Mouse (Mus musculus) limb, embryonic 10.5 days (tissue): Measurements from ENCODE around the gene Rdh8. TPM values are rescaled to one million over a fixed set of nuclear protein-coding genes. Genes with fewer than 3 reads are reported as not detected.
"Not testable (repeated sequence)": the region's sequence is repeated elsewhere in the genome, so short reads cannot be mapped to it uniquely, and the experiment has no call there.

ENCODE experiments used
- DNase-seq: peaks from one replicate; pipeline ENCODE4 v3.0.0-alpha.2; 2017; ENCODE audit warnings: low spot score
- H3K27ac ChIP-seq: fragments of 300-500 bp; sonication (generic); 2 replicates; pipeline ENCODE4 v1.5.1; 2016; ENCODE audit warnings: mild to moderate bottlenecking
- H3K27me3 ChIP-seq: fragments of 300-500 bp; sonication (generic); 2 replicates; pipeline ENCODE4 v1.6.1; 2016; ENCODE audit warnings: low read depth, mild to moderate bottlenecking; ENCODE audit not compliant: poor library complexity, severe bottlenecking
- H3K36me3 ChIP-seq: fragments of 300-500 bp; sonication (generic); 2 replicates; pipeline ENCODE4 v1.6.1; 2016; ENCODE audit warnings: mild to moderate bottlenecking, moderate library complexity
- H3K4me1 ChIP-seq: fragments of 300-500 bp; sonication (generic); 2 replicates; pipeline ENCODE4 v1.6.1; 2016
- H3K4me3 ChIP-seq: fragments of 300-500 bp; sonication (generic); 2 replicates; pipeline ENCODE4 v1.5.1; 2016; ENCODE audit warnings: mild to moderate bottlenecking, moderate library complexity
- H3K9me3 ChIP-seq: fragments of 300-500 bp; sonication (generic); replicated peaks from 2 replicates; pipeline ENCODE4 v1.6.1; 2016; ENCODE audit warnings: mild to moderate bottlenecking
- WGBS: fragments of 180-500 bp; shearing (Covaris S2); methylation state at CpG from one replicate; pipeline ENCODE4 v1.1.7; 2016; 5-methylcytosine and 5-hydroxymethylcytosine counted together
- polyA plus RNA-seq: library from polyadenylated mRNA; unstranded; fragments of >200 nt; fragmentation: Nextera tagmentation; extraction: Ambion mirVana; gene quantifications from 2 replicates; pipeline ENCODE4 v1.2.1, GENCODE M21; 2016

Rdh8 gene
- polyA plus RNA-seq, 1 experiment from 2014 or later = not detected

DNA sequence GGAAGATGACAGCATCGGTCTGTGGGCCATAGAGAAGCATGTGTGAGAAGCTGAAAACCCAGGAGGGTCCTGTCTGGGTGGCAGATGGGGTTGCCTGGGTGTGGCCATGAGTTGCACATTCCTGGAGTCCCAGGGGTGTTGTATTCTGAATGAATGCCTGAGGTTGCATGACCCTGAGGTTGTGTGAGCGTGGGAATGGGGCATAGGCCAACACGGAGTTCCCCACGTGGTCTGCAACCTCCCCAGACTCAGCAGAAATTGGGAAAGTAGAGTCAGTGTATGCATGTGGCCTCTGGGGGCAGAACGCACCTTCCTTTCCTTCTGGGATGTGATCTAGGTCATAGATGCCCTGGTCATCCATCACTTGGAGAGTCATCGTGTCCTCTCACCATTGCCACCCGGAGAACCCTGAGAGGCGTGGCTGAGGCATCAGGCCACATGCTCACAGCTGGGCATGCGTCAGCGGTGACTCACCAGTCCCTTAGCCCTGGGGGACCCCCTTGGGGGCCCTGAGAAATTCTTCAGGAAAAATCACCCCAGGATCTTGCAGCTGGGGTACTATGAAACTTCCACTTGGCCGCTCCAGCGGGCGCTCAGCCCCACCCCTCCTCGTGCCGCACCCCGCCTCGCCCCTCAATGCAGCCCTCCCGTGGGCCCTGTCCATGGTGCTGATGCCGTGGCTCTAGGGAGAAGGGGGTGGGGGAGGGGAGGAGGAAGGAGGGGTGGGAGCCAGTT is 5.6 kb upstream of the Rdh8 start:
- WGBS = 17% methylated on average over 19 of the region's 19 CpGs
- Histone ChIP-seq H3K36me3 (no peaks in the 10 kb centered on the region), H3K27me3 (peaks cover 25% of the 10 kb centered on the region), H3K4me1 (peaks cover 13% of the 10 kb centered on the region), H3K27ac (no peak overlapping the region), H3K9me3 (no peaks in the 10 kb centered on the region), H3K4me3 (no peak overlapping the region)
- DNase-seq = peak; percentile 84

DNA sequence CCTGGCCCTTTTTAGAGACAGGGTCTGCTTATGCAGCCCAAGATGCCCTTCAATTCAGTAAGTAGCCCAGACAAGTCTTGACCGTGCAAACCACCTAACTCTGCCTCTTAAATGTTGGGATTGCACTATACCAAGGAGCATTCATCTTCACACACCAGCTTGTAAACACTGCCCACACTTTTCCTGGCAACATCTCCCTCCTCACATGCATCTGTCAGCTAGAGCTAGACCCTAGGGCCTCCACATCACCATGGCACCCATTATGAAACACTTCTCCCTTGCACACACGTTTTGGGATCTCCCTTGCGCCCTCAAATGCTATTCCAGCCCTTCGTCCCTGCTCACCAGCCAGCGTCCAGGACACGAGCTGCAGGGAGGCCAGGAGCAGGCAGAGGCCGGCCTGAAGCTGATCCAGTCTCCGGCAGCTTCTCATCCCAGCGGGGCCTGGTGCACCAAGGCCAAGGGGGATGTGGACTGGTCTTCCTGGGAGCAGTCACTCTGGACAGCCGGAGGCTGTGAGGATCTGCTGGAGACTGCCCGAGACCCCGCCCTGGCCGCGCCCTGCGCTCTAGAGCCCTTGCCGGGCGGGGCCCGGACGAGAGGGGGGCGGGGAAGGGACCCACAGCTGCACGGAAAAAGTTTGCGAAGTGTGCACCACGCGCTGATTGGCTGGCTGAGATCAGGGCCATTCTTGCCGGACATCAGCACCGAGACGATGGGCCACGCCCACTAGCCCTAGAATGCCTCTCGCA is 3.6 kb upstream of the Rdh8 start, which contains the start of gene Col5a3:
Col5a3 (minus strand) TSS at position 547 of the 752 bp plus-strand sequence.
- Histone ChIP-seq H3K36me3 (no peaks in the 10 kb centered on the region), H3K9me3 (no peaks in the 10 kb centered on the region), H3K27me3 (peaks cover 25% of the 10 kb centered on the region), H3K4me3 (peak within 1 kb of the TSS; percentile 39), H3K27ac (no peak within 1 kb of the TSS), H3K4me1 (peaks cover 13% of the 10 kb centered on the region)
- peak; percentile 56 for DNase-seq
- 6% methylated on average over 29 of the region's 29 CpGs for whole genome bisulfite sequencing

DNA sequence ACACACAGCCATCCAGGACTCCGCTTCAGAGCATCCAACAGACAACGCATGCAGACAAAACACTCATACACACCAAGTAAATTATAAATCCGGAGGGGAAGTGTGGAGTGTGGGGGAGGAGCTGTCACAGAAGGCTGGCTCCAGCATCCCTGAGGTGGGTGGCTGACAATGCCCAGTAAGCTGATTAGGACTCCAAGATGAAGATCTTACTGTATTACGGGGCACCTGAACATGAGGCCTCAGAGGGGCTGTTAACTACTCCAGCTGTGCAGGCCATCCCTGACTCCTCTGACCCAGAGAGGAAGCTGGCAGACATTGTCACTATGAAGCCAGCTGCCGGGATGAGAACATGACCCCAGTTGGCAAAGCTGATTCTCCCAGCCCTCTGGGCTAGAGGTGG is 1.7 kb downstream of the Rdh8 start:
- H3K27ac ChIP-seq = no peak overlapping the region

DNA sequence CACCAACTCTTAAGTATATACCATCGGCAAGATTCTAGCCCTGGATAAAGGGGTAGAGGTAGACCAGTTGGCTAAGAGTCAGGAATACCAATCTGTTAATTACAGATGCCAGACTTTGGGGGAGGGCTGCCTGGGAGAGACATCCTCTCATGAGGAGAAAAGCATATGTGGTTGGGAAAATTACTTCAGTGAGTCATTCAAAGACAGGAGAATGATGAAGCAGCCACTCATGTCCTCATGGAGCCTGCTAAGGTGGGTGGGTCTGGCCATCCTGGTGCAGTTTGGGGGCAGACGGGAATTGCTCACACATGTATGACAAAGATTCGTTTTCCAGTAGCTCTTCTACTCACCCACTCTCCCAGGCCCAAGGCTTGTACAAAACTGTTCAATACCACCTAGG is 4.5 kb downstream of the Rdh8 start:
- H3K36me3 ChIP-seq = no peaks in the 10 kb centered on the region
- H3K9me3 ChIP-seq = no peaks in the 10 kb centered on the region
- H3K4me1 ChIP-seq = no peaks in the 10 kb centered on the region
- no peak overlapping the region for H3K27ac ChIP-seq
- DNase-seq = no peak
- no peak overlapping the region for H3K4me3 ChIP-seq
- WGBS = 85% methylated on average over 3 of the region's 3 CpGs
- no peaks in the 10 kb centered on the region for H3K27me3 ChIP-seq

More for the DNA sequence above, 1.7 kb downstream of the Rdh8 start:
- DNase-seq = no peak
- H3K4me1 ChIP-seq = peaks cover 2% of the 10 kb centered on the region
- H3K27me3 ChIP-seq = peaks cover 7% of the 10 kb centered on the region; the same call in 1 of the 2 replicates
- WGBS = 81% methylated on average over 5 of the region's 5 CpGs
- H3K9me3 ChIP-seq = no peaks in the 10 kb centered on the region
- H3K36me3 ChIP-seq = no peaks in the 10 kb centered on the region
- no peak overlapping the region for H3K4me3 ChIP-seq

DNA sequence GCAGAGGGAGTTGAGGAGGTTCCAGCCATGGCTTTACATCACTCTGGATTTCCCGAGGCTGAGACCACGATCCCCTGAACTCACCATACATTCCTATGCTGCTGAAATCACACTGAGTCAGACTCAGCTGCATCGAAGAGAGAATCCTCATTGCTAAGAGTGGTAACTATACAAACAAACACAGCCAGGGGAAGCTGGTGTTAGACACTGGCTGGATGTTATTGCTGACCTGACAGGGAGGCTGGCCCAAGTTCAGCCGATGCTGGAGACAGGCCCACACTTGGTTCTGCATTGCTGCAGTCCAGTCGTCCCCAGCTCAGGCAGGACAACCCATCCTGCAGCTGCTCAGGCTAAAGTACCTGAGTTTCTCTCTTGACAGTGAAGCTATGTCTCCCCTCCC is 7.5 kb downstream of the Rdh8 start:
- H3K36me3 ChIP-seq = no peaks in the 10 kb centered on the region
- peaks cover 1% of the 10 kb centered on the region for H3K4me1 ChIP-seq
- peaks cover 13% of the 10 kb centered on the region for H3K27me3 ChIP-seq
- no peaks in the 10 kb centered on the region for H3K9me3 ChIP-seq
- no peak overlapping the region for H3K27ac ChIP-seq
- WGBS = 77% methylated on average over 5 of the region's 5 CpGs
- H3K4me3 ChIP-seq = no peak overlapping the region
- DNase-seq = no peak

DNA sequence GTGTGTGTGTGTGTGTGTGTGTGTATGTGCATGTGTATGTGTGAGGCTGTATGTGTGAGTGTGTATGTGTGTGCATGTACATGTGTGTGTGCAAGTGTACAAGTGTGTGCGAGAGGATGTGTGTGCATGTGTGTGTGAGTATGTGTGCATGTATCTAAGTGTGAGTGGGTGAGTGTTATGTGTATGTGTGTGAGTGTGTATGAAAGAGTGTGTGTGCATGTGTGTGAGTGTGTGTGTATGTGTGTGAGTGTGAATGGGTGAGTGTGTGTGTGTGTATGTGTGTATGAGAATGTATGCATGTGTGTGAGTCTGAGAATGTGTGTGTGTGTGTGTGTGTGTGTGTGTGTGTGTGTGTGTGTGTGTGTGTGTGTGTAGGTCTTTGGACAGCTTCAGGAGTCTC is 9.8 kb downstream of the Rdh8 start:
- no peak for DNase-seq
- peaks cover 14% of the 10 kb centered on the region for H3K27me3 ChIP-seq
- peaks cover 3% of the 10 kb centered on the region for H3K4me1 ChIP-seq
- no peaks in the 10 kb centered on the region for H3K36me3 ChIP-seq
- no peak overlapping the region for H3K27ac ChIP-seq
- 84% methylated on average over 1 of the region's 1 CpGs for WGBS
- no peak overlapping the region for H3K4me3 ChIP-seq
- H3K9me3 ChIP-seq = no peaks in the 10 kb centered on the region

DNA sequence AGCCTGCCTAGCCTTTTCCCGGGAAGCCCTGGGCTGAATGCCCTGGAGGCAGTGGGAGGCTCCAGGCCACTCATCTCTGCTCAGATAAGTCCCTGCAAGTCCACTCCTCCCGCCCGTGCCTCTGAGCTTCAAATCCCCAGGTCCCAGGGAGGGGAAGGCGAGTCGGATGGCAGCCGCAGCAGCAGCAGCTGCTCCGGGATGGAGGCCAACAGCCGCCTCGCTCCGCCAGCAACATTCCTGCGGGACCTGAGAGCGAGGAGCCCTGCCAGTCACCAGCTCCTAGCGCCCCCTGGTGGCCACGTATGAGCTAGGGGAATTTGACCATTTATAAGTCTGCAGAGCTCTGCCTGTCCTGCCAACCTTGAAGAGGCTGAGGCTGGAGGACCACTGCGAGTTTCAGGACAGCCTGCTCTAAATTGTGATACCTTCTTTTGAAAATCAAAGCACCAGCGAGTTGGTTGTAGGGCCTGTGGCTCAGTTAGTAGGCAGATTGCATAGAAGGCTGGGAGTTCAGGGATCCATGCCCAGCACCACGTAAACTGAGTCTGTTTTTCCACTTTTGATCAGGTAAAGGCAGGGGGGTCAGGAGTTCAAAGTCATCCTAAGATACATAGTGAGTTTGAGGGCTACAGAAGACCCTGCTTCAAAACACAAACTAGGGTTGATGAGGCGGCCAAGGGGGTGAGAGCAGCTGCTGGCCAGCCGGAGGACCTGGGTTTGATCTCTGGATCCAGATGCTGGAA is 12.8 kb downstream of the Rdh8 start:
- H3K27me3 ChIP-seq = peaks cover 18% of the 10 kb centered on the region
- peak overlapping the region; percentile 56 for H3K27ac ChIP-seq
- WGBS = 16% methylated on average over 19 of the region's 19 CpGs
- H3K4me1 ChIP-seq = peaks cover 3% of the 10 kb centered on the region
- DNase-seq = peak; percentile 98
- H3K4me3 ChIP-seq = peak overlapping the region; percentile 21; the same call in 1 of the 2 replicates
- H3K9me3 ChIP-seq = no peaks in the 10 kb centered on the region
- no peaks in the 10 kb centered on the region for H3K36me3 ChIP-seq

DNA sequence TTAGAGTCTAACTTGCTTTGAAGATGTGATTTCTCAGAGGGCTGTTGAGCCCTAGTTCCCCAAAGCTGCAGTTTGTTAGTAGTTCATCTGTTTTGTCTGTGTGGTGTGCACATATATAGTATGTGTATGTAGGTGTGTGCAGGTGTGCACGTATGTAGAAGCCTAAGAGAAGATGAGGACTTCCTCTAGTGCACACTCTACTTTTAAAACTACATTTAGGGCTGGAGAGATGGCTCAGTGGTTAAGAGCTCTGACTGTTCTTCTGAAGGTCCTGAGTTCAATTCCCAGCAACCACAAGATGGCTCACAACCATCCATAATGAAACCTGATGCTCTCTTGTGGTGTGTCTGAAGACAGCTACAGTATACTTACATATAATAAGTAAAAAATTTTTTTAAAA is 16.6 kb downstream of the Rdh8 start:
- H3K4me1 ChIP-seq = peaks cover 3% of the 10 kb centered on the region
- H3K4me3 ChIP-seq = no peak overlapping the region
- peaks cover 13% of the 10 kb centered on the region for H3K27me3 ChIP-seq
- no peak for DNase-seq
- H3K36me3 ChIP-seq = no peaks in the 10 kb centered on the region
- whole genome bisulfite sequencing = 73% methylated on average over 1 of the region's 1 CpGs
- H3K27ac ChIP-seq = no peak overlapping the region
- H3K9me3 ChIP-seq = no peaks in the 10 kb centered on the region

DNA sequence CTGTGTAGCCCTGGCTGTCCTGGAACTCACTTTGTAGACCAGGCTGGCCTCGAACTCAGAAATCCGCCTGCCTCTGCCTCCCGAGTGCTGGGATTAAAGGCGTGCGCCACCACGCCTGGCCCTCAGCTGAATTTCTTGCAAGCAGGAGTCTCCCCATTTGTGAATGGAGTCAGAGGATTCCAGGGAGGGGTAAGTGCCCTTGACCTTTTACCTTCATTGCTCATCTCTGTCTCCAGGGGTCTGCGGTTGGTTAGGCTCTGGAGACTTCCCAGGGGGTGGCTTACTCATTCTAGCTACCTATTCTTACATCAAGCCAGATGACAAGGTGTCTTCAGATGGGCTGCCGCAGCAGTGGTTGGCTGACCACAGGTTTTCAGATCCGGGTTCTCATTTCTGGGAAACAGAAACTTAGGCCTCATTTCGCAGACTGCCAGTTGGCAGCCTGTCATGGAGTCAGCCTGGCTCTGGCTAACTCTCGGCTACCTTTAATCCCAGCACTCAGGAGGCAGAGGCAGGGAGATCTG is 17.2 kb downstream of the Rdh8 start:
- not testable (repeated sequence) for H3K27ac ChIP-seq, H3K9me3 ChIP-seq, H3K27me3 ChIP-seq, H3K36me3 ChIP-seq, H3K4me1 ChIP-seq, H3K4me3 ChIP-seq, DNase-seq
- 84% methylated on average over 11 of the region's 11 CpGs for WGBS

DNA sequence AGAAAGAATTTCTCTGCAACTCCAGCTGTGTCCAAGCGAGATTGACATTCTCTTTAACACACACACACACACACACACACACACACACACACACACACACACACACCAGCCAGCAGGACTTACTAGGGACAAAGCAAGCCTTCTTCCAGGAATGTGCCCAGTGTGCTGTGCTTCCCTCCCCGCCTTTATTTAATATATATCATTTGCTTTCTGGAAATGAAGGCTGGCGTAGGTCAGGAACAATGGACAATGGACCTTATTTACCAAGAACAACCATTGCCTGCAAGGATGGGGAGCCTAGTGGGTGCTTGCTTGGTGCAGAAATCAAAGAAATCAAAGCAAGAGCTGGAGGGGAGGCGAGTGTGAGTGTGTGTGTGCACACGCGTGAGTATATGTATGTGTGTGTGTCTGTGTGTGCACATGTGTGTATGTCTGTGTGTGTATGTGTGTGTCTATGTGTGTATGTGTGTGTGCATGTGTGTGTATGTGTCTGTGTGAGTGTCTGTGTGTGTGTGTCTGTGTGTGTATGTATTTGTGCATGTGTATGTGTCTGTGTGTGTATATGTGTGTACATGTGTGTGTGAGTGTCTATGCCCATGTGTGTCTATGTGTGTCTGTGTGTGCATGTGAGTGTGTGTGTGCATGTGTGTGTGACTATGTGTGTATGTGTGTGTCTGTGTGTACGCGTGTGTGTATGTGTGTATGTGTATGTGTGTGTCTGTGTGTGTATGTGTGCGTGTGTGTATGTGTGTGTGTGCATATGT is 19.1 kb downstream of the Rdh8 start:
- H3K27me3 ChIP-seq = 0 out of 2 replicates have a peak, but pooled peaks cover 3% of the 10 kb centered on the region
- DNase-seq = no peak
- no peaks in the 10 kb centered on the region for H3K36me3 ChIP-seq
- WGBS = 87% methylated on average over 9 of the region's 9 CpGs
- H3K4me1 ChIP-seq = no peaks in the 10 kb centered on the region
- H3K27ac ChIP-seq = no peak overlapping the region
- H3K9me3 ChIP-seq = no peaks in the 10 kb centered on the region
- no peak overlapping the region for H3K4me3 ChIP-seq

DNA sequence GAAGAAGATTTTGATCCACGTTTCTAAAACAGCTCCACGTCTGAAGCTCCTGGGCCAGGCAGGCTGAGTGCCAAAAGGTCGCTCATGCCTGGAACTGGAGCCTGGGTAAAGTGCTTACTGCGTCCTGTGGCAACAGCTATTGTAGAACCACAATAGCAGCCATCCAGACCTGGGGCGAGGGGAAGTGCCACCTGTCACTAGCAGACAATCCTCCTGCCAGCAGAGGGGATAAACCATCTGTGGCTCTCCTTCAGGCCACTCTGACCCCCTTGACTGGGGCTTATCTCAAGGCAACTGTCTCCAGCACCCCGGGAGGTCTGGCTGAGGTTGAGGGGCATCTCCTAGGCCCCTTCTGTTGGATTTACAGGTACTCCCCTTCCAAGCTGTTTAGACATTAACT is 20.6 kb downstream of the Rdh8 start:
- DNase-seq = no peak

DNA sequence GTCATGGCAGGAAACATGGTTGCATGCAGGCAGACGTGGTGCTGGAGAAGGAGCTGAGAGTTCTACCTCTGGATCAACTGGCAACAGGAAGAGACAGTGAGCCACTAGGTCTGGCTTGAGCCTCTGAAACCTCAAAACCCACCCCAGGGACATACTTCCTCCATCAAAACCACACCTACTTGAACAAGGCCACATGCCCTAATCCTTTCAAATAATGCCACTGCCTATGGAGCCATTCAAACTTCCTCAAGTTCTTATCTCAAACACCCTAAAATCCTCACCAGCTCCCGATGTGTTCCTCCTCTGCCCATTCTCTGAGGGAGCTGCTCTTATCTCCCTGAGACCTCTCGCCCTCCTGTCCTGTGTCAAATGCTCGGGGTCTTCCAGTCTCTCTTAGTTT is 23.9 kb downstream of the Rdh8 start:
- Histone ChIP-seq H3K4me1 (no peaks in the 10 kb centered on the region), H3K27me3 (no peaks in the 10 kb centered on the region), H3K4me3 (no peak overlapping the region), H3K9me3 (no peaks in the 10 kb centered on the region), H3K36me3 (no peaks in the 10 kb centered on the region), H3K27ac (no peak overlapping the region)
- WGBS = 81% methylated on average over 4 of the region's 4 CpGs
- no peak for DNase-seq

More for the DNA sequence above, 20.6 kb downstream of the Rdh8 start:
- H3K9me3 ChIP-seq = no peaks in the 10 kb centered on the region
- WGBS = 71% methylated on average over 6 of the region's 6 CpGs
- H3K4me1 ChIP-seq = no peaks in the 10 kb centered on the region
- H3K27me3 ChIP-seq = no peaks in the 10 kb centered on the region
- H3K27ac ChIP-seq = no peak overlapping the region
- H3K4me3 ChIP-seq = no peak overlapping the region
- no peaks in the 10 kb centered on the region for H3K36me3 ChIP-seq
